Mouse (Mus musculus) left cerebral cortex, adult 2 months (tissue): ENCODE data around the gene Vmn1r198. TPM values are rescaled to one million over a fixed set of nuclear protein-coding genes. Genes with fewer than 3 reads are reported as not detected.
"Not testable (repeated sequence)": the region's sequence is repeated elsewhere in the genome, so short reads cannot be mapped to it uniquely, and the experiment has no call there.

Experiments used
- DNase-seq, 2 experiments: peaks; one replicate each; pipeline ENCODE4 v3.0.0; 2021 to 2022; ENCODE audit warnings: low spot score in 2 of 2, mixed read lengths in 1 of 2; ENCODE audit errors: extremely low spot score in 1 of 2
- H3K27ac ChIP-seq: fragments of 200-600 bp; 2 replicates; pipeline ENCODE4 v1.8.1; 2022
- H3K4me3 ChIP-seq: fragments of 200-600 bp; 2 replicates; pipeline ENCODE4 v1.8.1; 2022
- CTCF ChIP-seq: fragments of 200-600 bp; IDR thresholded peaks from 2 replicates; pipeline ENCODE4 v1.8.1; 2022; ENCODE audit warnings: antibody characterized with exemption, mild to moderate bottlenecking, moderate library complexity
- intact Hi-C: fragments of 180-260 bp; cut with DNase I; formaldehyde crosslinking; loops from one replicate; pipeline ENCODE4 v1.15.1; 2025
- long read RNA-seq, 2 experiments: library from polyadenylated mRNA; stranded (forward); transcript quantifications; one replicate each; pipeline ENCODE4 v2.0.0; 2021; ENCODE audit warnings: borderline mapping rate in 2 of 2
- total RNA-seq, 2 experiments: library from RNA; stranded (reverse); gene quantifications; 2 replicates each; pipeline ENCODE4 v1.2.3; 2021

Gene Vmn1r198
- total RNA-seq = not detected
- long read RNA-seq, experiment 1 = 0 reads
- long read RNA-seq, experiment 2 = 0 reads

- no peak for DNase-seq
- no peak for TF ChIP-seq CTCF
- intact Hi-C loops = no loop called here
- Histone ChIP-seq H3K27ac (no peak within 1 kb of the TSS), H3K4me3 (no peak within 1 kb of the TSS)
Measured at GRCm38 (mm10) chr13:22350064-22350463, at the start of gene Vmn1r198. Gene Vmn1r198 (plus strand): TSS chr13:22350364.

DNA sequence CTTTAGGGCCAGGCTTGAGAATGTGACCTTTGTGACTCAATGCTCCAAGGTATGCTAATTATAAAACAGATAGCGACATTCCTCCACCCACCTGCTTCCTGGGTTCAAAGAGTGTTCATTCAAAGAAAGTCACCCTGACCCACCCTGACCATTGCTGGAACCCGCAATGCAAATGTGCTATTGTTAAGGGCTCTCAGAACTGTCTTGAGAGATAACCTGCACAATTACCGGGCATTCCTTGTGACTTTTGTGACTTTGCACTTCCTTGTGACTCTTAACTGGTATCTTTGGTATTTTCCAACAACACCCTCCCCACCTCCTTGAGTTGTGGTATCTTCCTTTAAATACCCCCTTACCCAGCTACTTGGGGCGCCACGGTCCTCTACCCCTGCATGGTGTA is 42.1 kb upstream of the Vmn1r198 start:
- DNase-seq, intact Hi-C loops, H3K4me3 ChIP-seq, H3K27ac ChIP-seq: not testable (repeated sequence)

GRCm38 (mm10) chr13:22315361-22315760 is 34.8 kb upstream of the Vmn1r198 start:
- DNase-seq = no peak
- H3K27ac ChIP-seq = no peak overlapping the region
- H3K4me3 ChIP-seq = no peak overlapping the region
- TF ChIP-seq CTCF = no peak
- intact Hi-C loops = no loop called here

- H3K27ac ChIP-seq = no peak overlapping the region
- DNase-seq = no peak
- TF ChIP-seq CTCF = no peak
- intact Hi-C loops = no loop called here
- H3K4me3 ChIP-seq = no peak overlapping the region
Measured at GRCm38 (mm10) chr13:22317366-22317765, 32.8 kb upstream of the Vmn1r198 start.

GRCm38 (mm10) chr13:22320091-22320490 is 30.1 kb upstream of the Vmn1r198 start:
- no peak overlapping the region for H3K4me3 ChIP-seq
- intact Hi-C loops = no loop called here
- no peak overlapping the region for H3K27ac ChIP-seq
- no peak for TF ChIP-seq CTCF
- DNase-seq = no peak

GRCm38 (mm10) chr13:22324289-22324688 is 25.9 kb upstream of the Vmn1r198 start, which contains the start of gene Vmn1r197:
Gene Vmn1r197 (plus strand): TSS chr13:22324589.
- Histone ChIP-seq H3K4me3 (no peak within 1 kb of the TSS), H3K27ac (no peak within 1 kb of the TSS)
- no peak for TF ChIP-seq CTCF
- intact Hi-C loops = no loop called here
- no peak for DNase-seq

GRCm38 (mm10) chr13:22333269-22333668 is 16.9 kb upstream of the Vmn1r198 start:
- Histone ChIP-seq H3K4me3 (no peak overlapping the region), H3K27ac (no peak overlapping the region)
- TF ChIP-seq CTCF = no peak
- intact Hi-C loops = no loop called here
- DNase-seq = no peak

DNA sequence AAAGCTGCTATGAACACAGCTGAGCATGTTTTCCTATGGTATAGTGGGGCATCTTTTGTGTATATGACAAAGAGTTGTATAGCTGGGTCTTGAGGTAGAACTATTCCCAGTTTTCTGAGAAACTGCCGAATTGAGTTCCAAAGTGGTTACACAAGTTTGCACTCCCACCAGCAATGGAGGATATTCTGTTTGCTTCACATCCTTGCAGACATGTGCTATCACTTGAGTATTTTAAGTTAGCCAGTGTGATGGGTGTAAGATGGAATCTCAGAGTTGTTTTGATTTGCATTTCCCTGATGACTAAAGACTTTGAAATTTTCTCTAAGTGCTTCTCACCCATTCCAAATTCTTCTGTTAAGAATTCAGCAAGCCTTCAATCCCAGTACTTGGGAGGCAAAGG is 14.6 kb upstream of the Vmn1r198 start:
- intact Hi-C loops = no loop called here
- Histone ChIP-seq H3K4me3 (no peak overlapping the region), H3K27ac (no peak overlapping the region)
- DNase-seq = no peak
- no peak for TF ChIP-seq CTCF

DNA sequence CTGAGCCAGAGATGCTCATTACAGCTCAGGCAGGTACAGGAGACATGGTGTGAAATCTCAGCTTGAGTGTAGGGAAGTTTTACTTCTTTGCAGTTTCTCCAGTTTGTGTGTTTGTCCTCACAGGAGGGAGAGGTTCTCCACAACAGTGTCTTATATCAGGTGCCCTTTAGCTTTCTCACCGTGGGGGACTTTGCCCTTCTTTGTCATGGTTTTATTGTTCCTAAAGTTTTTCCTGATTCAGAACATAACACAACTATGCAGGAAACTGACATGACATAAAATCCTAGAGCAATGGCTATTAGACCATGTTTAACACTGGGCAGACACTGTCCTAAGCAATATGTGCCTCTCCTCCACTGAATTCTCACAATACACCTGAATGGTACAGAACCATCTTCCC is 649 bp downstream of the Vmn1r198 start:
- TF ChIP-seq CTCF = no peak
- intact Hi-C loops = no loop called here
- H3K27ac ChIP-seq = no peak overlapping the region

DNA sequence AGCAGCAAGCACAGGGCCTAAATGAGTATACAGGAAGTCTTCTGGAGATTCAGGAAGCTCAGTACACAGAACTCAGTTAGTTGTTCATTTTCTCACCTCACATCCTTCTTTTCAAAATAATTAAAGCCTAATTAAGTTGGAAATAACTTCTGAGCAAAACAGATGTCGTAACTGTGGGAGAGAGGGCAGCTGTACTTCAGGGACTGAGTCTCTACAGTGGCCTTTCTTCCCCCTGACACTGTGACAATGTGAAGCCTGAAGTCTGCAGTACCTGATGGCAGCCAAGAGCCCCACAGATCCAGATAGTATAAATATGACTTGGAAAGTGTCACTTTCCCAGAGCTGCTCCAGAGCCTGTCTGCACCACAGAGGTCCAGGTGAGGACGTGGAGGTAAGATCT is 29.4 kb downstream of the Vmn1r198 start, which contains the start of gene Vmn1r199:
TSS of gene Vmn1r199 (plus strand) at position 301 of the 400 bp plus-strand sequence.
- no peak for TF ChIP-seq CTCF
- intact Hi-C loops = no loop called here

More for the DNA sequence above, 649 bp downstream of the Vmn1r198 start:
- H3K4me3 ChIP-seq = no peak overlapping the region
- DNase-seq = no peak

GRCm38 (mm10) chr13:22381128-22381527 is 31.0 kb downstream of the Vmn1r198 start:
- H3K4me3 ChIP-seq, intact Hi-C loops: not testable (repeated sequence)
- H3K27ac ChIP-seq = peak overlapping the region; percentile 67
- peak in 1 of 2 experiments; percentile 18 for DNase-seq

More for the DNA sequence above, 29.4 kb downstream of the Vmn1r198 start, which contains the start of gene Vmn1r199:
- Histone ChIP-seq H3K27ac (peak within 1 kb of the TSS; percentile 24; the same call in 1 of the 2 replicates), H3K4me3 (no peak within 1 kb of the TSS)
- no peak for DNase-seq

DNA sequence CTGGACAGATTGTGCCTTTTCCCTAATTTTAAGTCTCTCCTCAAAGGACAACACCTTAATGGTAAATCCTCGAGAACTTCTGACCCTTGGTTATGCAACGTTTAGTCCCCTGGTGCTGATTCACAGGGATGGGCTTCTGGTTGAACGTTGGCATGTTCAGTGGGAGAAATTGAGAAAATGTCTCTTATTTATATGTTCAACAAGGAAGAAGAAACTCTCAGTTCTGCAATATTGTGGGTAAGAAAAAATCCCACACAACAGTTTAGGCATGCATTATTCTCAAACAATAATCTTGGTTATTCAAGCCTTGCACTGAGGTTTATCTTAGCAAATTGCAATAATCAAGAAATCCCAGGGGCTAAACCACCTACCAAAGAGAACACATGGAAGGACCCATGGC is 33.2 kb downstream of the Vmn1r198 start:
- H3K27ac ChIP-seq = no peak overlapping the region
- no peak for DNase-seq
- intact Hi-C loops = no loop called here
- H3K4me3 ChIP-seq = no peak overlapping the region
- TF ChIP-seq CTCF = no peak

- intact Hi-C loops = no loop called here
- Histone ChIP-seq H3K4me3 (no peak overlapping the region), H3K27ac (no peak overlapping the region)
- DNase-seq = no peak
- TF ChIP-seq CTCF = no peak
Measured at GRCm38 (mm10) chr13:22387050-22387449, 36.9 kb downstream of the Vmn1r198 start.

DNA sequence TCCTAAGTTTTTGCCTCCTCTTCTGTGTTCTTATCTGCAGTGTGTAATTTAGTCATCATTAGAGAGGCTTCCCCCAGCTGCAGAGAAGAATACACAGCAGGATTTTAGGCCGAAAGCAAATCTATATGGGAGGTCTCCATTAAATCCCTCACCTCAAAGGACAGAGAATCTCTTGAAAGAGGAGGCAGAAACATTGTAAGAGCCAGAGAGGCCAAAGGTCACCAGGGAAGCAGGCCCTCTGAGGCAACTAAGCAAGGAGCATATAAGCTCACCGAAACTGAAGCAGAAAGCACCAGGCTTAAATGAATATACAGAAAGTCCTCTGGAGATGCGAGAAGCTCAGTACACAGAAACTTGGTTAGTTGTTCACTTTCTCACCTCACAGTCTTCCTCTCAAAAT is 39.9 kb downstream of the Vmn1r198 start, which contains the start of gene Vmn1r200:
TSS of gene Vmn1r200 (plus strand) at position 301 of the 400 bp plus-strand sequence.
- no peak for TF ChIP-seq CTCF
- Histone ChIP-seq H3K4me3 (no peak within 1 kb of the TSS), H3K27ac (no peak within 1 kb of the TSS)
- no peak for DNase-seq
- intact Hi-C loops = no loop called here
